Mouse (Mus musculus): ENCODE measurements around the gene Myo15b. TPM values are rescaled to one million over a fixed set of nuclear protein-coding genes. Genes with fewer than 3 reads are reported as not detected.

Myo15b gene
- polyA plus RNA-seq, 1 experiment from 2014 or later: 1.5 TPM

- Histone ChIP-seq H3K36me3 (ENCODE audit: control insufficient read depth, insufficient read depth) (no peaks in the 10 kb centered on the region), H3K4me3 (ENCODE audit: low read depth, low read length) (no peak overlapping the region), H3K4me2 (ENCODE audit: low read depth, low read length) (no peak overlapping the region), H3K4me1 (ENCODE audit: control insufficient read depth, low read depth, low read length) (peaks cover 38% of the 10 kb centered on the region), H3K27me3 (ENCODE audit: control insufficient read depth, insufficient read depth, low read depth, low read length) (no peaks in the 10 kb centered on the region), H3K9ac (ENCODE audit: low read depth, low read length) (no peak overlapping the region), H3K27ac (ENCODE audit: low read length) (no peak overlapping the region), H3K9me3 (replicated peaks; ENCODE audit: control insufficient read depth, low read length) (no peaks in the 10 kb centered on the region)
- WGBS (ENCODE audit: insufficient replicate concordance): 83% methylated on average over 22 of the region's 22 CpGs
- ATAC-seq (ENCODE audit: low read depth): no peak
Measured at GRCm38 (mm10) chr11:115837606-115838345, 20.4 kb upstream of the Myo15b start.

DNA sequence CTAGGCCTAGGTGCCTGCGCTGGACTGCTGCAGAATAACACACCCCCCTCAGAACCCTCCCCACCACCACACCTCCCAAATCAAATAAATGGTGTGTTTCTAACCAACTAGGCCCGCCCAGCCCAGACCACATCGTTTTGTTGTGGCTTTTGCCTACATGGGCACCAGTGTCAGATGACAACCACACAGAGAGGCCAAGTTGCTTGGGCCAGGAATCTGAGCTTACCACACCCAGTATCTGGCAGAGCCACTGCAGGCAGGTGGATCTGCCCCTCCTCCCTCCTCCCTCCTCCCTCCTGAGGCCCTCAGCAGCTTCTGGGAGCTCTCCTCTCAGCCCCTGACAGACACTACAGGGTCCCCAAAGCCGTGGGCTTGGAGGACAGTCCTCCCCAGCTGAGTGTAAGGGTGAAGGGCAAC lies 19.3 kb upstream of the Myo15b start:
- peaks cover 35% of the 10 kb centered on the region for H3K4me1 ChIP-seq (ENCODE audit: control insufficient read depth, low read depth, low read length)
- H3K9ac ChIP-seq (ENCODE audit: low read depth, low read length): no peak overlapping the region
- no peak overlapping the region for H3K4me2 ChIP-seq (ENCODE audit: low read depth, low read length)
- 21% methylated on average over 4 of the region's 4 CpGs for WGBS (ENCODE audit: insufficient replicate concordance)
- H3K36me3 ChIP-seq (ENCODE audit: control insufficient read depth, insufficient read depth): no peaks in the 10 kb centered on the region
- H3K9me3 ChIP-seq (replicated peaks; ENCODE audit: control insufficient read depth, low read length): no peaks in the 10 kb centered on the region
- no peak overlapping the region for H3K27ac ChIP-seq (ENCODE audit: low read length)
- no peak overlapping the region for H3K4me3 ChIP-seq (ENCODE audit: low read depth, low read length)
- ATAC-seq (ENCODE audit: low read depth): no peak; the same call in 1 of the 2 replicates
- no peaks in the 10 kb centered on the region for H3K27me3 ChIP-seq (ENCODE audit: control insufficient read depth, insufficient read depth, low read depth, low read length)

DNA sequence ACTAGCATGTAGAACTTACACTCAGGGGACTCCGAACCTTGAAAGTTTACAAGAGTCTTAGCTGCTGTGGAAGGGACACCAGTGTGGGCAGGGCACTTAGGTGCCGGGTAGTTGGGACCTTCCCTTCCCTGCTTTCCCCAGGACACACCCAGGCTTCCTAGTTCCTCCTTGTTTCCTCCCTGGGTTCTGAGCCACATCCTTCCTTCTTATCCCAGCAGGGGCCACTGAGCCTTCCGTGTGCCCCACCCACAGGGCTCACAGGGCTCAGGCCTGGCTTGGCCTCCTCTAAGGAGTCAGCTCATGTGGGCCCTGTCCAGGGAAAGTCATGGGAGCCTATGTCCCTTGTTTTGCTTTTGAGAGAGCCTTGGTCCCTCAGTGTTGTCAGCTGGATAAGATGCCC lies 18.5 kb upstream of the Myo15b start:
- no peak for ATAC-seq (ENCODE audit: low read depth)
- Histone ChIP-seq H3K9me3 (replicated peaks; ENCODE audit: control insufficient read depth, low read length) (no peaks in the 10 kb centered on the region), H3K9ac (ENCODE audit: low read depth, low read length) (no peak overlapping the region), H3K4me2 (ENCODE audit: low read depth, low read length) (no peak overlapping the region), H3K4me3 (ENCODE audit: low read depth, low read length) (no peak overlapping the region), H3K36me3 (ENCODE audit: control insufficient read depth, insufficient read depth) (no peaks in the 10 kb centered on the region; the same call in 1 of the 2 replicates), H3K4me1 (ENCODE audit: control insufficient read depth, low read depth, low read length) (peaks cover 35% of the 10 kb centered on the region), H3K27ac (ENCODE audit: low read length) (no peak overlapping the region), H3K27me3 (ENCODE audit: control insufficient read depth, insufficient read depth, low read depth, low read length) (no peaks in the 10 kb centered on the region)
- 65% methylated on average over 3 of the region's 3 CpGs for WGBS (ENCODE audit: insufficient replicate concordance)

DNA sequence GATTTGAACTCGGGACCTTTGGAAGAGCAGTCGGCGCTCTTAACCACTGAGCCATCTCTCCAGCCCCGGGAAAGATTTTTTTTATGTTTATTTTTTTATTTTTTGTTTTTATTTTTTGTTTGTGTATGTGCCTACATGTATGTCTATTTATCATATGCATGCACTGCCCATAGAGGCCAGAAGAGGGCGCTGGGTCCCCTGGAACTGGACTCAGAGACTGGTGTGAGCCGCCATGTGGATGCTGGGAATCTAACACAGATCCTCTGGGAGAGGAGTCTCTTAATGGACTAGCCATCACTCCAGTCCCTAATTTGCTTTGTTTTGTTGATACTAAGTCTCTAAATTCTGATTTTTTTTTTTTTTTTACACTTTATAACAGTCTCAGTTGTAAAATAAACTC lies 17.2 kb upstream of the Myo15b start:
- H3K4me2 ChIP-seq (ENCODE audit: low read depth, low read length): no peak overlapping the region
- H3K27ac ChIP-seq (ENCODE audit: low read length): no peak overlapping the region
- H3K27me3 ChIP-seq (ENCODE audit: control insufficient read depth, insufficient read depth, low read depth, low read length): no peaks in the 10 kb centered on the region
- H3K9ac ChIP-seq (ENCODE audit: low read depth, low read length): no peak overlapping the region
- H3K4me1 ChIP-seq (ENCODE audit: control insufficient read depth, low read depth, low read length): peaks cover 35% of the 10 kb centered on the region
- H3K9me3 ChIP-seq (replicated peaks; ENCODE audit: control insufficient read depth, low read length): no peaks in the 10 kb centered on the region
- H3K36me3 ChIP-seq (ENCODE audit: control insufficient read depth, insufficient read depth): peaks cover 9% of the 10 kb centered on the region
- WGBS (ENCODE audit: insufficient replicate concordance): 74% methylated on average over 6 of the region's 6 CpGs
- H3K4me3 ChIP-seq (ENCODE audit: low read depth, low read length): no peak overlapping the region
- ATAC-seq (ENCODE audit: low read depth): no peak

- 19% methylated on average over 6 of the region's 6 CpGs for WGBS (ENCODE audit: insufficient replicate concordance)
Measured at GRCm38 (mm10) chr11:115841961-115842550, 16.1 kb upstream of the Myo15b start.

DNA sequence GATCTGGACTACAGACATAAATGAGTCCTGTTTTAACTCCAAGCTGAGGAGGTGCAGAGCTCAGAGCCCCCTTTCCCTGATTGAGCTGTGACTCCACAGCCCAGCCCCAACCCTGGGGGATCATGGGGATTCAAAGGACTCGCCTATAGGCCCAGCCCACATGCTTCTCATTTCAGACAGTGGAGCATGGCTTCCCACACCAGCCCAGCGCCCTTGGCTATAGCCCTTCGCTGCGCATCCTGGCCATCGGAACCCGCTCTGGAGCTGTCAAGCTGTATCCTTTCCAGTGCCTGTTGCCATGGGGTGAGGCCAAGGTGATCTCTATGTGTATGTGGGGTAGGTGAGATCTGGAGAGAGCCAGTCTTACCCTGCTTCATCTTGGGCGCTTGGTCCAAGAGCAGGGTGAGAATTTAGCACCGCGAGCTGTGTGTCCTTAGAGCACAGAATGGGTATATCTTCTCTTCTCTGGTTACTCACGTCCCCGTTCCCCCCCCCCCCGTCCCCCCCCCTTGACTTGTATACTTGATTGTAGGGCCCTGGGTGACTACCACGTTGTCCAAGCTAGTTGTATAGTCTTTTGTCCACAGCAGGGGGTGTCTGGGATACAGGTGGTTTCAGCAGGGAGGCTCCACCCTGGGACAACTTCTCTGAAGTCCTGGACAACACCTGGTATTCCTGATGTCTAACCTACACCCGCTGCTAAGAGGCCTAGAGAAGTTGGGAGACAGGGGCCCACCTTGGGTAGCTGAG lies 14.9 kb upstream of the Myo15b start:
- Histone ChIP-seq H3K4me1 (ENCODE audit: control insufficient read depth, low read depth, low read length) (peaks cover 35% of the 10 kb centered on the region), H3K4me2 (ENCODE audit: low read depth, low read length) (no peak overlapping the region), H3K36me3 (ENCODE audit: control insufficient read depth, insufficient read depth) (peaks cover 9% of the 10 kb centered on the region), H3K4me3 (ENCODE audit: low read depth, low read length) (no peak overlapping the region), H3K27me3 (ENCODE audit: control insufficient read depth, insufficient read depth, low read depth, low read length) (no peaks in the 10 kb centered on the region), H3K27ac (ENCODE audit: low read length) (no peak overlapping the region), H3K9me3 (replicated peaks; ENCODE audit: control insufficient read depth, low read length) (no peaks in the 10 kb centered on the region), H3K9ac (ENCODE audit: low read depth, low read length) (no peak overlapping the region)
- no peak for ATAC-seq (ENCODE audit: low read depth)
- WGBS (ENCODE audit: insufficient replicate concordance): 82% methylated on average over 11 of the region's 14 CpGs

More at GRCm38 (mm10) chr11:115841961-115842550, 16.1 kb upstream of the Myo15b start:
- H3K27ac ChIP-seq (ENCODE audit: low read length): peak overlapping the region; percentile 77
- ATAC-seq (ENCODE audit: low read depth): peak; percentile 92
- H3K4me2 ChIP-seq (ENCODE audit: low read depth, low read length): peak overlapping the region; percentile 26
- H3K36me3 ChIP-seq (ENCODE audit: control insufficient read depth, insufficient read depth): peaks cover 9% of the 10 kb centered on the region
- peaks cover 35% of the 10 kb centered on the region for H3K4me1 ChIP-seq (ENCODE audit: control insufficient read depth, low read depth, low read length)
- no peaks in the 10 kb centered on the region for H3K9me3 ChIP-seq (replicated peaks; ENCODE audit: control insufficient read depth, low read length)
- H3K27me3 ChIP-seq (ENCODE audit: control insufficient read depth, insufficient read depth, low read depth, low read length): no peaks in the 10 kb centered on the region
- H3K9ac ChIP-seq (ENCODE audit: low read depth, low read length): peak overlapping the region; percentile 6; the same call in 1 of the 2 replicates
- H3K4me3 ChIP-seq (ENCODE audit: low read depth, low read length): no peak overlapping the region

- no peak overlapping the region for H3K4me2 ChIP-seq (ENCODE audit: low read depth, low read length)
- H3K9me3 ChIP-seq (replicated peaks; ENCODE audit: control insufficient read depth, low read length): no peaks in the 10 kb centered on the region
- ATAC-seq (ENCODE audit: low read depth): peak; percentile 25; the same call in 1 of the 2 replicates
- no peak overlapping the region for H3K4me3 ChIP-seq (ENCODE audit: low read depth, low read length)
- H3K4me1 ChIP-seq (ENCODE audit: control insufficient read depth, low read depth, low read length): peaks cover 33% of the 10 kb centered on the region
- H3K27me3 ChIP-seq (ENCODE audit: control insufficient read depth, insufficient read depth, low read depth, low read length): no peaks in the 10 kb centered on the region
- peaks cover 9% of the 10 kb centered on the region for H3K36me3 ChIP-seq (ENCODE audit: control insufficient read depth, insufficient read depth)
- WGBS (ENCODE audit: insufficient replicate concordance): 76% methylated on average over 5 of the region's 5 CpGs
- no peak overlapping the region for H3K9ac ChIP-seq (ENCODE audit: low read depth, low read length)
- H3K27ac ChIP-seq (ENCODE audit: low read length): no peak overlapping the region
Measured at GRCm38 (mm10) chr11:115843891-115844239, 14.3 kb upstream of the Myo15b start.

GRCm38 (mm10) chr11:115844240-115844639 lies 14.0 kb upstream of the Myo15b start:
- no peaks in the 10 kb centered on the region for H3K27me3 ChIP-seq (ENCODE audit: control insufficient read depth, insufficient read depth, low read depth, low read length)
- H3K4me2 ChIP-seq (ENCODE audit: low read depth, low read length): no peak overlapping the region
- H3K4me3 ChIP-seq (ENCODE audit: low read depth, low read length): no peak overlapping the region
- no peak overlapping the region for H3K27ac ChIP-seq (ENCODE audit: low read length)
- peaks cover 29% of the 10 kb centered on the region for H3K4me1 ChIP-seq (ENCODE audit: control insufficient read depth, low read depth, low read length)
- peaks cover 9% of the 10 kb centered on the region for H3K36me3 ChIP-seq (ENCODE audit: control insufficient read depth, insufficient read depth)
- no peaks in the 10 kb centered on the region for H3K9me3 ChIP-seq (replicated peaks; ENCODE audit: control insufficient read depth, low read length)
- 66% methylated on average over 8 of the region's 8 CpGs for WGBS (ENCODE audit: insufficient replicate concordance)
- ATAC-seq (ENCODE audit: low read depth): no peak
- H3K9ac ChIP-seq (ENCODE audit: low read depth, low read length): no peak overlapping the region

GRCm38 (mm10) chr11:115845819-115846218 lies 12.4 kb upstream of the Myo15b start:
- no peak overlapping the region for H3K4me3 ChIP-seq (ENCODE audit: low read depth, low read length)
- H3K9ac ChIP-seq (ENCODE audit: low read depth, low read length): no peak overlapping the region
- H3K27me3 ChIP-seq (ENCODE audit: control insufficient read depth, insufficient read depth, low read depth, low read length): no peaks in the 10 kb centered on the region
- no peaks in the 10 kb centered on the region for H3K9me3 ChIP-seq (replicated peaks; ENCODE audit: control insufficient read depth, low read length)
- peaks cover 24% of the 10 kb centered on the region for H3K4me1 ChIP-seq (ENCODE audit: control insufficient read depth, low read depth, low read length)
- H3K36me3 ChIP-seq (ENCODE audit: control insufficient read depth, insufficient read depth): peaks cover 11% of the 10 kb centered on the region
- no peak for ATAC-seq (ENCODE audit: low read depth)
- 94% methylated on average over 2 of the region's 2 CpGs for WGBS (ENCODE audit: insufficient replicate concordance)
- H3K4me2 ChIP-seq (ENCODE audit: low read depth, low read length): no peak overlapping the region
- H3K27ac ChIP-seq (ENCODE audit: low read length): no peak overlapping the region
